Mouse (Mus musculus): Measurements from ENCODE around the gene Grk2.
A peak's percentile ranks its signal among the peaks of the same experiment; 100 is the strongest.

Grk2 gene

DNA sequence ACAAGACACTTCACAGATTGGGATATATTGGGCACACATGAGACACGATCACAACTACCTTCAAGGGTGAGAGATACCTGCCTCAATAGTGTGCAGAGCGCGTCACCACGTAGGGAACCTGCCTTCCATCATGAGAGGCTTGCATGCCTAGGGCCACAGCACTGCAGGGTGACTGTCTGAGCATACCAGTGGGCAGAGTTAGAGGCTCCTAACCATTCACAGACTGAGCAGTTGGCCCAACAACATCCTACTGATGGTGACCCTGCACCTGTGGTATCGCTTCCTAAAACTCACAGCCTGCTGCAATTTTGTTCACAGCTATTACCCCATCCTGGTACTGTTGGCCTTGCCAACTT is 2.4 kb downstream of the Grk2 start:
- ATAC-seq (ENCODE audit: low TSS enrichment), result no peak

DNA sequence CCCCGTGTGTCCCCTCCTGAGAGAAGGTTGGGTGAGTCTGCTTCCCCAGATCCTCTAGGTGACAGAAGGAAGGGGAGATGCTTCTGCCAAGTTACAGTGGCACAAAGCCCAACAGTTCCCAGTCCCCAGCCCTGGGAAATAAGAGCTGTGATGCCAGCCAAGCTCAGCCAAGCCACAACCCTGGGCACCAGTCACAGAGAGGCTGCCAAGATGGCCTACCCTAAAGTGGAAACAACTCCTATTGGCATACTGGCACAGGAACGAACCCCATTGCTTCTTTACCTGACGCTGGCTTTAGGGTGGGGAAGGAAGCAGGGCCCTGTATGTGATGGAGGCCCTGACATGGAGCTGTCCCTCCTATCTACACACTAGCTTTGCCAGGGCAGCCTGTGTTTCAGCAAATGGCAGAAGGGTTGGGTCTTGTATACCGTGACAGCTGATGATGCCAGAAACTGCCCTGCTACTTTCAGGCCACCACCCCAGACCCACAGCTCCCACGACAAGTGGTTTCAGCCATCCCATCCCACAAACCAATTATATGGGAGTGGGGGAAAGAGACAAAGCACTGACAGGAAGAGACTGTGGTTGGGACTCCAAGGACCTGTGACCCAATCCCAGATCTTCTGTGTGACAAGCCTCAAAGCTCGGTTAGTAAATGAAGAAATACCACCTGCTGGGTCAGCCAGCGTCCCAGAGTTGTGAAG is 2.9 kb downstream of the Grk2 start:
- no peak for ATAC-seq (ENCODE audit: low TSS enrichment)

DNA sequence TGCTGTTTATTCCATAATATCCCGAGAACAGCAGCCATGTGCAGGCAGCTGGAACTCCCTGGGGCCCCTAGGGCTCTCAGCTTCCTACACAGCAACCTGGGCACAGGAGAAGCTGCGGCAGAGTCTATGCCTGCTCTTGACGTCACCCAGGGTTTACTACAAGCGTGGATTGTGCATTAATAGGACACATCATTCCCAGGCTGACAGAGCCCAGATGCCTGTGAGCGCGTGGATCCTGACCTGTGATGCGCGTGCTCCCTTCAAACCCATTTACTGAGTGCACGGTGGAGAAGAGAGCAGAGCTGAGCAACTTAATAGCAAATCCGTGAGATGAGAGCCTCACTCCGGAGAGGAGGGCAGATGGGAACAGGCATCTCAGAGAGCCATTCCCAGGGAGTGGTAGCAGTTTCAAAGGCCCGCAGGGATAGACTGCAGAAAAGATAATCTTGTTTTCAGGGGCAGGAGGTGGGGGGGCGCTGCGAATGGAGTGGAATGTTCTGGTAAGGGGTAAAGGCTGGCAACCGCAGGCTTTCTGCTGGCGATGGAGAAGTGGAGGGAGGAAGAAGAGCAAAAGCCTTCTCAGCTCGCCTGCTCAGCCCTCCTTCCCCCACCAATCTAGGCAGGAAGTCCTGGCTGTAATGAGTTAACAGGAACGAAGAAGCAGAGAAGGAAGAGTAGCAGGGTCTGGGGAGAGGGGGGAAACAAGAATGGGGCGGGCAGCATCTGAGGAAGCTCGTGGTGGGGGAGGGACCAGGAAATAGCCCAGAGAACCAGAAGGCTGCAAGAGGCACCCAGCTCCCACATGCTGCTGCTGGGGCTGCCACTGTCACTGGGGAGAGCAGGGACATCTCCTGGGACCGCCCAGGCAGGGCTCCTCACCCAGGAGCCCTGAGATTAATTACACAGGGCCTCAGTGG is 4.0 kb downstream of the Grk2 start:
- peak; percentile 9 for ATAC-seq (ENCODE audit: low TSS enrichment)

DNA sequence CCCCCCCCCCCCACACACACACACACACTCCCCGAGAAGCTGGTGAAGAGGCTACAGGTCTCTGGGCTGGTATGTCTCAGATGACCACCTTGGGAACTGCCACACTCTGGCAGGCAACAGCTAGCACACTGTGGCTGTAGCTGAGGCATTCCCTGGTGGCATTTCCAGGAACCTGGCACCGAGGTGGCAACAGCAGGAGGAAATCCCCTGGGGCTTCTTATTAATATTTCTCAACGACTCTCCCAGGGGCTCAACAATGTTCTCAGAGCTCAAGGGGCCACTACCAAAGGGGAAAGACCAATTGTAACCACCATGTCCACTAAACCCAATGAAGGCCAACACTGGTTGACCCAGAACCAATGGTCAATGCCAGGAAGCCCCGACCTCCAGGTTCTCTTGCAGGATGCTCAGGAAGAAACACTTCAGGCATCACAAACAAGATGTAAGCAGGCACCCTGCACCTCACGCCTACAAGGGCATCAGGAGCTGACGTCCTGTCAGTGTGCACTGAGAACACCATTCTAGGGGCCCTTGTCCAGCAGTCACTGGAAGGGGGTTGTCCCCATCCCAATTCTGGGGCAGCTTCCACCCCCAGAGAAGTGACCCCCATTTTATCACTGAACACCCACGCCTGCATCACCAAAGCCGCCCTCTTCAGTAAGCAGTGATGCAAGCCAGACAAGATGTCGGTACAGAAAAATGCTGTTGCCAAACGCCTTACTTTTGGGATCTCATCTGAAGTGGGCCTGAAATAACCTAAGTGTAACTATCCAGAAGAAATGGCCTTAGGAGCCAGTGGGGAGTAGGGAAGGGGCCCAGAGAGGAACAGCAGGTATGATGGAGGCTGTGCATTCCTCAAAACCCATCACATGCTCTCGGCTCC is 4.9 kb downstream of the Grk2 start:
- peak; percentile 1; the same call in 1 of the 2 replicates for ATAC-seq (ENCODE audit: low TSS enrichment)

DNA sequence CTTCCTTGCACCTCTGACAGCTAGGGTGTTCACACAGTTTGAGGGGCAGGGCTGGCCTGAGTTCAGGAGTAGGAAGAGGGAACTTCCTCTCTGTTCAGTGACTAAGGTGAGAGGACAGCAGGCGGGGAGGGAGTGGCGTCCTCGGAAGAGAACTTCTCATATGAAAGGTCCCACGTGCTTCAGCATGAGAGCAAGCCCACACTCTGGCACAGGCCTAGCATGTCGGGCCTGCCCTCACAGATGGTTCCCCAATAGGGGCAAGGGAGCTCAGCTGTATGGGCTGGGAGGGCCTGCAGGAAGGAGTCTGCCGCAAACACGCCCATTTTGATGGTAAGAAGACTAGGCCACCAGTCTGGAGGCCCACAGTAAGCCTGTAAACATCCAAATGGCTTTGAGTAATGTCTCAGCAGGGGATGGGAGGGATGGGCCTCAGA is 5.7 kb downstream of the Grk2 start:
- ATAC-seq (ENCODE audit: low TSS enrichment), result peak; percentile 12; the same call in 1 of the 2 replicates

DNA sequence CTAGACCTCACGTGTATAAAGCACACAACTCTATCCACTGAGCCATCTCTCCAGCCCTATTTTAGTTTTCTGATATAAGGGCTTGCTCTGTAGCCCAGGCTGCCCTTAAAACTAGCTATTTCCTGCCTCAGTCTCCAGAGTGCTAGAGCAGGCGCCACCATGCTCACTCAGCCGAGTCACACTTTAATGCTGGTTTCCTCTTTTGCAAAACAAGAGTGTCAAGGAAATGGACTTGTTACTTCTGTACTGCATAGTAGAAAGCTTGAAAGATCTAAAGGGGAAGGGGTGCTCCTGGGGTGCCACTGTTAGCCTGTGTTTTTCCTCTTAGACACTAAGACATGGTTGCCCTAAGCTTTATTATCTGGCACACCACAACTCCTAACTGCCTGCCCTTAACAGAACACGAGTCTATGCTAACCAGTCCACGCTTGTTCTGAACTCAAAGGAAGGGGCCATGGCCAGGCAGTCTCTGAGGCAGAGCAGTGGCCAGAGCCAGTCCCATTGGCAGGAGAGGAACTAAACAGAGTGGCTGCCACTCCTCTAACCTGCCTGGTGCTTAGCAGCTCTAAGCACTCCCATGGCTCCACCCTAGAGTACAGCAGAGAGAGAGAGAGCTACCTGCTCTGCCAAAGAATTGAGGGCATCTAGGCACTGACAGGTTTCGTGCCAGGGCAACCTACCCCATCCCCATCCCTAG is 6.3 kb downstream of the Grk2 start:
- 0 out of 2 replicates have a peak, but pooled peaks have one; percentile 2 for ATAC-seq (ENCODE audit: low TSS enrichment)

DNA sequence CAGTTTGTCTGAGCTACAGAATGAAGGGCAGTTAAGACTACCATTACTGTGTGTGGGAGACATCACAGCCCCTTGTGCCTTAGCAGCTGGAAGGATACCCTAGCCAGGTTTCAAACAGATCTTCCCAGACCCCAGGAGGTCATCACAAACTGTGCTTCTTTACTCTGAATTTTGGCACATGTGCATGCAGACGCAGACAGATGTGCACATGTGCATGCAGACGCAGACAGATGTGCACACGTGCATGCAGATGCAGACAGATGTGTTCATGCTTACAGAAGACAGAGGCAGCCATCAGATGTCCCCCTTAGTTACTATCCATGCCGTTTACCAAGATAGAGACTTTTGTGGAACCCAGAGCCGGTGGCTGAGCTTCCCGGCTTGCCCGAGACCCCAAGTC is 6.9 kb downstream of the Grk2 start:
- no peak for ATAC-seq (ENCODE audit: low TSS enrichment)

DNA sequence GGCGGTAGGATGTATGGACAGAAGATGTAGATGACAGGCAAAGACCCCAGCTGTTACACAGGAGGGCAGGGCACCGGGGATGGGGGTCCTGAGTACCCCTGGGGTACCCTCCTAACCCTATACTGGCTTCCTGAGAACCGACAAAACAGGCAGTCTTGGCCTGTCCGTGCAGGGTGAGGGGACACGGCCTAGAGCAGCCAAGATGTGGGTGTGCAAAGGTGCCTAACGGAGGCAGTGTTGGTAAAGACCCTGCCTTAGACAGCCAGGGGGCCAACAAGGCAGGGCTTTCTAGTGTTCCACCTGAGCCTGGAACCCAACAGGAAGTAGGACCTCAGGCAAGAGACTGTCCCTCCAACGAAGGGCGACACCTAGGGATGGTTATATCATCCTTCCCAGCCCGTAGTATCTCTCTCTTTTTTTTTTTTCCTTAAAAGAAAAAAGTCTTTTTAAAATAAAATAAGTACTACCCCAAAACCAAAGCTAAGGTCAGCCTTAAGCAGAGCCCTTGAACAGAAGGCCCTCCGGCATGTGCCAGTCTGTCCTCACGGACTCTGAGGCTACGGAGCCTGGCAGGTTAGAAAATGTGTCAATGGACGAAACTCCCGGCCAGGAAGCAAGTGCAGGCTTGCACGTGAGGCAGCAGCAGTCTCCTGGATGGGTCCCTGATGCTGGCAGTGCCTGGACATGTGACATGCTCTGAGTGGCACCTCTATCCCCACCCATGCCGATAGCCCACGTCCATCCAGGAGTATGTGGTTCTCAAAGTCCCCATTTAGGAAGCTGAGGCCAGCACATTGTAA is 7.5 kb downstream of the Grk2 start:
- ATAC-seq (ENCODE audit: low TSS enrichment), result no peak

DNA sequence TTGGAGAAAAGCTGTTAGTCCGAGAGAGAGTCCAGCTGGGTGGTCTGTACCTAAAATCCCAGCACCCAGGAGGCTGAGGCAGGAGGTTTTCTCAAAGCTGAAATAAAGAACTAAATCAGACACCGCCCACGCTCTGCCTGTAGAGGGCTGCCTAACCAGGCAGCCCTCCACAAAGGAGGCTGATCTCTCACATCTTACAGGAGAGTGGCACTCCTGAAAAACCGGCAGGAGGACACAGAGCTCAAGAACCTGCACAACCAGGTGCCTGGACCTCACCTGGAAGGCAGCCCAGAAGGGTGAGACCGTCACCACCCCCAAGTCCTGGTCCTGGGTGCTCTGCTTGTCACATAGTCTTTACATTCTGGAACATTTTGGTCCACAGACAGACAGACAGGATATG is 8.2 kb downstream of the Grk2 start:
- ATAC-seq (ENCODE audit: low TSS enrichment), result no peak

DNA sequence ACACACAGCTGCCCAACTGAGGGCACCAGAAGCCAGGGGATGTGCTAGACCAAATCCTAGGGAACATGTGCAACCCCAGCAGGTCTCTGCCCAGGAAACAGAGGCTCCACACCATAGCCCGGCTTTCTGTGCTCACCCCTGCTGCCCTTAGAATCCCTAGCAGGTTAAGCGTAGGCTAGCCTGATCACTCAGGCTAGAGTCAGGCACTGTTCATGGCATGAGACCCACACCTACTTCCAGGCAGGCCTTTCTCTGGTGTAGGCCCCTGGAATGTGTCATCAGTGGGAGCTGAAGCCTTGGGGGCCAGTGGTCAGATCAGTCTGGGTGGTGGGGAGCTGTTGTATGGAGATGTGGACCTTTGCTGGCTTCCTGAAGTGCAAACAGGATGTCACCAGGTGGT is 9.4 kb downstream of the Grk2 start:
- no peak for ATAC-seq (ENCODE audit: low TSS enrichment)

DNA sequence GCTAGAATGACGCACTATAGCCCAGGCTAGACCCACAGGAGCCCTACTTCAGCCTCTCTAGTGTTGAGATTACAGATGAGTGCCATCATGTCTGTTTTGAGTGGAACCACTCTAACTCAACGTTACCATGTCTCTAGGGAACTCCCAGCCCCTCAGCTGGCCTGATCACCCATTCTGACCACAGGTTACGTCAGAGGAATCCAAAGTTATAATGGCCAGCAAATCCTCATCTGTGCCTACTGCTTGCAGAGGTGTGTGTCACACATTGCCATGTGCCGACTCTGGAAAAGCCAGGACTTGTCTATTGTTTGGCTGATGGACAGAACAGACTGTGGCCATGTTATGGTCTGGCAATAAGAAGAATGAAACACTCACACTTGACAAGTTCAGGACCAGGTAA is 10.6 kb downstream of the Grk2 start:
- ATAC-seq (ENCODE audit: low TSS enrichment), result no peak

DNA sequence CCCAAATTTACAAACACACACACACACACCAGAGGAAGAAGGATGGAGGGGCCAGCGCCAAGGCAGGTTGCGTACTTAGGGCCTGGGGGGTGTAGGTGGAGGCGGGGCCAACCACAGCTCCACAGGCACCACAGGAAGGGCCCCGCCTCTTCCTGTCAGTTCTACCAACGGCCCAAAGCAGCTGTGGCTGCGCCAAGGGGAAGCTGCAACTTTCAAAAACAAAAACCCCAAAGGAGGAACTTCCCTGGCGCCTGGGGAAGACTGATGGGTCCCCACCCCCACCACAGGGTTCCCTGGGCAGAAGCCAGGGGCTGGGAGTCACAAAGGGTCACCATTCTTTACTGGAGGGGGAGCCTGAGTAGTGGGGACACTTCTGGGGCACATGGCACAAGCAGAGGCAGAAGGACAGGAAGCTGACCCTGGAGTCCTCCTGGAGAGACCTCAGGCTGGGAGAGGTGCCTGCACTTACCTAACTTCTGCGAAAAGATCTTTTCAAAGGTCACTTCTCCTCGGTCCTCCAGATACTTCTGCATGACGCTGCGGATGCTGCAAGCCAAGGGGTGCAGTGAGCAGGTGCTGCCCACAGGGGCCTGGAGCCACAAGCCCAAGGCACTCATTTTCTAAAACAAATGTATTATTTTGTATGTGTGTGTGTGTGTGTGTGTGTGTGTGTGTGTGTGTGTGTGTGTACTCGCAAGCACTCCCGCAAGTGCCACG is 11.5 kb downstream of the Grk2 start:
- ATAC-seq (ENCODE audit: low TSS enrichment), result no peak

DNA sequence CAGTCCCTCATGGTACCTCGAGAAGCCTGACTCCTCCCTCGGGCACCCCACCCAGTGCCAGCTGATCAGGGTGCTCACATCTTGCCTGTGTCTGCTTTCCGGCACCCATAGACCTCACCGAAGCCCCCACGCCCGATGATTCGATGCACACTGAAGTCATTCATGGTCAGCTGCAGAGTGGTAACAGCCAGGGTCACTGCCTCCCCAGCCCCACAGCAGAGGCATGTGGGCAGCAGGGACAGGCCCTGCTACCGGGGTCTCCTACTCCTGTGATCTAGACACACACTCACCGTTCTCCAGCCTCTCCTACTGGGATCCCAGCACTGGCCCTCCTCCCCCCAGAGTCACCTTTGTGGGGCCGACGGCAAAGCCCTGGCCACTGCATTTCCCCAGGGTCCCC is 14.9 kb downstream of the Grk2 start:
- ATAC-seq (ENCODE audit: low TSS enrichment), result no peak

DNA sequence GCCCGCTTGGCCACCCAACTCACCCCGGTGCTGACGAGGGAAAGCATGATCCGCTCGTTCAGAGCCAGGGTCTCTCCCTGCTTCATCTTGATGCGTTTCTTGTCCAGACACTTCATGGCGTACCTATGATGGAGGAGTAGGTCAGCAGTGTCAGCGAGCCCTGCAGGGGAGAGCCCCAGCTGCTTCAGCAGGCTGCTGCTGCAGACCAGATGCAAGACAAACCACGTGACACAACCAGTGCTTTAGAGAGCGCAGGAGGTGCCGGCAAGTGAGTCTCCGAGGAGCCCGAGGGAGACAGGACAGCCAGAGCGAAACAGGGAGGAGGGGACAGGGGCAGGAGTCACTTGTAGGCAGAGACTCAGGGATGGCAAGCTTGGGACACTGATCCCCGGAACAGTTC is 15.3 kb downstream of the Grk2 start:
- no peak for ATAC-seq (ENCODE audit: low TSS enrichment)

DNA sequence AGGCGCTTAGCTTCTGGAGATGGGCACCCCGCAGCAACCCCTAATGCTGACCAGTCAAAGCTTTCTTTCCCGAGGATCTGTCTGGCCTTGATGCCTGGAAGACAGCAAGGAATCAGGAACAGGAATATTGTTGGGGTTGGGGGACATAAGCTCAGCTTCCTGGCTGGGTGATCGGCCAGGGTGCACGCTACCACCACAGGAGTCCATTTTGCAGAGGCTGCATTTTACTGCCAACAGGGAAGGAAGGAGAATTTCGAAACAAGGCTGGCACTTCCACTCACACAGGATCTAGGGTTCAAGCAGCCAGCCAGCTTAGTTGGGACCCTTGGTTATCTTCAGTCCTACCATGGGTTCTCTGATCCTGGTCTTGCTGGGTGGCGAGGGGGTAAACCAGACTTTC is 22.4 kb downstream of the Grk2 start:
- no peak for ATAC-seq (ENCODE audit: low TSS enrichment)

DNA sequence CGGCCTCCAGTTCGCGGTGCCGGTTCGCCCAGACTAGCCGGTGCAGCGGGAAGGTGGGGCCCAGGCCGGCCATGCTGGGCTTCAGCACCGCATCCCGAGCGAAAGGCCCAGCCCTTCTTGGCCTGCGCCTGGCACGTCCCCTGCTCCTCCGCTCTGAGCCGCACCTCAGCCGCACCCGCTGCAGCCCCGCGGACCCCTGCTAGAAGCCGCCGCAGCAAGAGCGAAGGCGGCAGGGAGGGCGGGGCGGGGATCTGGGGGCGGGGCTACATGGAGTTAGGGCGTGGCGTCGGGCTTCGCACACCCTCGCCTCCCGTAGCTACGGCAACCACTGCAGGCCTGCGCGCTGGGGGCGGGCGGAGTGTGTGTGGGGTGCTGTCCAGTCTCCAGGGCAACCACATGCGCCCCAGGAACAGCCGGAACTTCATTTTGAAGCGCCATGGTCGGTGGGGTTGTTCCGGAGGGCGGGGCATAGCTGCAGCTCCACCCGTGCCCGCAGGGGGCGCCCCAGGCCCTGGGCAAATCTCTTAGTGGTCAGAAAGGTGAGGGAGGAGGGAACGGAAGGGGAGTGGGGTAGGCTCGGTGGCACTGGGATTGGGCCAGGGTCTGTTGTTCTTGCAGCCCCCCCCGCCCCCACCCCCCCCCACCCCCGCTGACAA is 23.0 kb downstream of the Grk2 start, which contains the start of gene Ankrd13d:
Ankrd13d (minus strand) TSS at position 240 of the 656 bp plus-strand sequence.
- ATAC-seq (ENCODE audit: low TSS enrichment), result peak; percentile 89

DNA sequence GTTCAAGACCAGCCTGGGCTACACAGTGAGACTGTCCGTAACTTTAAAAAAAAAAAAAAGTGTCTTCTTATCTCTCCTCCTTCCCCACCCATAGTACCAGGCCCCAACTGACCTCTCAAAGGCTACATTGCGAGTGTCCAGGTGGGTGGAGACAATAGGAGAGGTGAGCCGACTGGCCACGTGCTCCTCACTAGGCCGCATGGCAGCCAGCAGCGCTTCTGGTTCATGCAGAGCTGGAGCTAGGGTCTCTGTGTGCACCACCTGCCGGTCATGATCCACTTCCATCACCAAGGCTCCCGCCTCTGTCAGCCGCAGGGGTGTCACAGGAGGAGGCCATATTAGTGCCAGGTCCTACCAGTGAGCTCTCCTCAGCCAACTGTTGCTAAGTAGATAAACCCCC is 25.6 kb downstream of the Grk2 start:
- no peak for ATAC-seq (ENCODE audit: low TSS enrichment)

DNA sequence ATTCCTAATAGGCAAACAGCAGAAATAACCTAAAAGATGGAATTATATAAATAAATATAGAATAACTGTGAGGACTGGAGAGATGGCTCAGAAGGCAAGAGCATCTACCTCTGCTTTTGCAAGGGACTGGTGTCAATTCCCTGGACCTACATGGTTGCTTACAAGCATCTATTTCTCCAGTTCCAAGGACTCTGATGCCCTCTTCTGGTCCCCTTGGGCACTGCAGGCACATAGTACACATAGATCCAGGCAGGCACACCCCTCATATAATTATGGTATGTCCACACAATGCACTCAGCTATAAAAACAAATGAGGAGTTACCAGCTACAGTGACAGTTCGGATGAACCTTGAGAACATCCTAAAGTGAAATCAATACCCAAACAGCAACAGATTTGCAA is 26.5 kb downstream of the Grk2 start:
- ATAC-seq (ENCODE audit: low TSS enrichment), result no peak

DNA sequence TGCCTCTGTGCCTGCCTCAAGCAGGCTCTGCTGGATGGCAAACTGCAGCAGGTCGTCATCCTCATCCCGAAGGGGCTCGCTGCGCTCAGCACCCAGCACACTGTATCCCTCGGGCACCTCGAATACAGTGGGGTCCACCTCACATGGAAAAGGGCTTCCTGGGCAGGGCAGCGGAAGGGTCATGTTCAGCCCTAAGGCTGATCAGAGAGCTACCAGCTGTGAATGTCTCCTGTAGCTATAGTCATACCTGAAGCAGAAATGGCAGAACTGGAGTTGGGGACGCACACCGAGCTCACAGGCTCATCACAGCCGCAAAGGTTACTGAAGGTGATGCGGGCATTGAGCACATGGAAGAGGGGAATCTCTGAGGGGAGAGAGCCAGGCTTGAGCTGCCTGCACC is 35.0 kb downstream of the Grk2 start:
- ATAC-seq (ENCODE audit: low TSS enrichment), result no peak

Measured in frontal cortex, adult (tissue).